Mouse (Mus musculus): ENCODE measurements around the gene Apex2. TPM values are rescaled to one million over a fixed set of nuclear protein-coding genes. Genes with fewer than 3 reads are reported as not detected.

Gene Apex2
- polyA plus RNA-seq, 1 experiment = 22.2 TPM

DNA sequence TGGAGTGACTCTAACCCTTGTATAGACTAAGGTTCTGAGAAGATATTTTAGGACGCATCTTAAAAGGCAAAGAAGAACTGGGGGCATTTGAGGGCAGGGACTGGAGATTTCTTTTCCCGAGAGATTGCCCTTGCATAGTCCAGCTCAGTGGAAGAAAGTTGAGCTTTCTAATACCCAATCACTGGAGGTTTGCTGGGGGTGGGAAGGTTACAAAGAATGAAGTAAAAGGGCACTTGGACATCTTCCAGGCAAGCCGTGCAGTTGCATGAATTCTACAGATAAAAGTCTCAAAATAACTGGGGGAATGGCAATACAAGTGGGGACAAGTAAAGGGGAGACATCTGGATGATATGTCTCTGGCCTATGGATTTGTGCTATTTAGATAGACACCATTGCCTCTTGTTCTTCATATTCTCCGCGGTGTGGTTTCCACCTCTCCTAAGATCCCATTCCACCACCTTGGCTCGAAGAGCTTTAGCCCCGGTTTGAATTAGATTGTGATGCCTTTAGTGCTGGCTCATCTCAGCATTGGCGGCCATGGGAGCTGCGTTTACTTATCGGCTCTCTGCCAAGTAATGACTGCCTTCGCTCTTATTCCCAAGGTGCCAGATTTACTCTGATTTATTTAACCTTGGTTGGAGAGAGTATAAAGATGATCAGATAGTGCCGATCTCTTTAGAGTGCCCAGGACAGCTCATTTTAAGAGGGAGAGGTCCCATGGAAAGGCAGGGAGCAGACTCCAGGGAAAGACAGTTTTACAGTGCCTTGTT lies 3.8 kb upstream of the Apex2 start:
- H3K9ac ChIP-seq (ENCODE audit: low read depth, poor library complexity, severe bottlenecking) = no peak overlapping the region
- H3K9me3 ChIP-seq (replicated peaks; ENCODE audit: control insufficient read depth, insufficient read depth, low read length, poor library complexity, severe bottlenecking) = no peaks in the 10 kb centered on the region
- no peak overlapping the region for H3K27ac ChIP-seq (ENCODE audit: insufficient read depth, low read length)
- H3K4me3 ChIP-seq (ENCODE audit: low read depth, low read length) = no peak overlapping the region
- no peaks in the 10 kb centered on the region for H3K27me3 ChIP-seq (ENCODE audit: control insufficient read depth, insufficient read depth, low read length, poor library complexity, severe bottlenecking)
- H3K4me1 ChIP-seq (ENCODE audit: control insufficient read depth, insufficient read depth, low read length) = peaks cover 2% of the 10 kb centered on the region
- H3K36me3 ChIP-seq (ENCODE audit: control insufficient read depth, insufficient read depth, low read length, poor library complexity, severe bottlenecking) = no peaks in the 10 kb centered on the region
- TF ChIP-seq CTCF (IDR thresholded peaks at IDR 0.05; ENCODE audit: low read depth, low read length) (no peak), EP300 (IDR thresholded peaks at IDR 0.05; ENCODE audit: insufficient read depth, low read depth, low read length) (no peak), POLR2A (IDR thresholded peaks at IDR 0.05; ENCODE audit: insufficient read depth, low read length) (no peak)

- Histone ChIP-seq H3K27ac (ENCODE audit: insufficient read depth, low read length) (peak within 1 kb of the TSS; percentile 93), H3K4me1 (ENCODE audit: control insufficient read depth, insufficient read depth, low read length) (peaks cover 2% of the 10 kb centered on the region), H3K9me3 (replicated peaks; ENCODE audit: control insufficient read depth, insufficient read depth, low read length, poor library complexity, severe bottlenecking) (no peaks in the 10 kb centered on the region), H3K4me3 (ENCODE audit: low read depth, low read length) (peak within 1 kb of the TSS; percentile 93), H3K9ac (ENCODE audit: low read depth, poor library complexity, severe bottlenecking) (peak within 1 kb of the TSS; percentile 67), H3K27me3 (ENCODE audit: control insufficient read depth, insufficient read depth, low read length, poor library complexity, severe bottlenecking) (no peaks in the 10 kb centered on the region), H3K36me3 (ENCODE audit: control insufficient read depth, insufficient read depth, low read length, poor library complexity, severe bottlenecking) (peaks cover 15% of the 10 kb centered on the region)
- TF ChIP-seq POLR2A (IDR thresholded peaks at IDR 0.05; ENCODE audit: insufficient read depth, low read length) (peak; percentile 17), CTCF (IDR thresholded peaks at IDR 0.05; ENCODE audit: low read depth, low read length) (peak; percentile 42), EP300 (IDR thresholded peaks at IDR 0.05; ENCODE audit: insufficient read depth, low read depth, low read length) (no peak)
Observed at GRCm38 (mm10) chrX:150588023-150588764, 1.5 kb downstream of the Apex2 start, which contains the start of gene Pfkfb1. Gene Pfkfb1 (plus strand): TSS chrX:150588229.

GRCm38 (mm10) chrX:150585116-150585515 lies 4.6 kb downstream of the Apex2 start:
- Histone ChIP-seq H3K36me3 (ENCODE audit: control insufficient read depth, insufficient read depth, low read length, poor library complexity, severe bottlenecking) (peaks cover 15% of the 10 kb centered on the region), H3K27ac (ENCODE audit: insufficient read depth, low read length) (no peak overlapping the region)
- TF ChIP-seq POLR2A (IDR thresholded peaks at IDR 0.05; ENCODE audit: insufficient read depth, low read length) = no peak
- no peak for TF ChIP-seq EP300 (IDR thresholded peaks at IDR 0.05; ENCODE audit: insufficient read depth, low read depth, low read length)

DNA sequence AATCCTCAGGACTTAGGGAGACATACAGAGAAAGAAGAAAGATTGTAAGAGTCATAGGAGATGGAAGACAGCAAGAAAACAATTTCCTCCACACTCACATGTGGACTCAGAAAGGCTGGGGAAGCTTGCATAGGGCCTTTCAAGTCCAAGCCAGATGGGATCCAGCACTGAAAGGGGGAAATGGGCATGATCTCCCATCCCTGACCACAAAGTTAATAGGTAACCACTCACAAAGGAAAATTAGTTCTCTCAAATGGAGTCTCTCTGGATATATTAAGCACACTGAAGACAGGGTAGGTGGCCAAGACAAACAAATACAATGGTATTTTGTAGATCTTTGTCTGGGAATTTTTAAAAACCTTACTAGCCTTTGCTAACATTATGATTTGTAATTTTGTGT lies 7.7 kb downstream of the Apex2 start:
- Histone ChIP-seq H3K27ac (ENCODE audit: insufficient read depth, low read length) (no peak overlapping the region), H3K27me3 (ENCODE audit: control insufficient read depth, insufficient read depth, low read length, poor library complexity, severe bottlenecking) (no peaks in the 10 kb centered on the region), H3K36me3 (ENCODE audit: control insufficient read depth, insufficient read depth, low read length, poor library complexity, severe bottlenecking) (peaks cover 15% of the 10 kb centered on the region), H3K4me3 (ENCODE audit: low read depth, low read length) (no peak overlapping the region), H3K4me1 (ENCODE audit: control insufficient read depth, insufficient read depth, low read length) (no peaks in the 10 kb centered on the region), H3K9ac (ENCODE audit: low read depth, poor library complexity, severe bottlenecking) (no peak overlapping the region), H3K9me3 (replicated peaks; ENCODE audit: control insufficient read depth, insufficient read depth, low read length, poor library complexity, severe bottlenecking) (no peaks in the 10 kb centered on the region)
- TF ChIP-seq POLR2A (IDR thresholded peaks at IDR 0.05; ENCODE audit: insufficient read depth, low read length) = no peak
- no peak for TF ChIP-seq CTCF (IDR thresholded peaks at IDR 0.05; ENCODE audit: low read depth, low read length)
- no peak for TF ChIP-seq EP300 (IDR thresholded peaks at IDR 0.05; ENCODE audit: insufficient read depth, low read depth, low read length)

More at GRCm38 (mm10) chrX:150585116-150585515, 4.6 kb downstream of the Apex2 start:
- no peak overlapping the region for H3K9ac ChIP-seq (ENCODE audit: low read depth, poor library complexity, severe bottlenecking)
- H3K4me1 ChIP-seq (ENCODE audit: control insufficient read depth, insufficient read depth, low read length) = peaks cover 2% of the 10 kb centered on the region
- no peaks in the 10 kb centered on the region for H3K27me3 ChIP-seq (ENCODE audit: control insufficient read depth, insufficient read depth, low read length, poor library complexity, severe bottlenecking)
- H3K4me3 ChIP-seq (ENCODE audit: low read depth, low read length) = no peak overlapping the region
- H3K9me3 ChIP-seq (replicated peaks; ENCODE audit: control insufficient read depth, insufficient read depth, low read length, poor library complexity, severe bottlenecking) = no peaks in the 10 kb centered on the region

DNA sequence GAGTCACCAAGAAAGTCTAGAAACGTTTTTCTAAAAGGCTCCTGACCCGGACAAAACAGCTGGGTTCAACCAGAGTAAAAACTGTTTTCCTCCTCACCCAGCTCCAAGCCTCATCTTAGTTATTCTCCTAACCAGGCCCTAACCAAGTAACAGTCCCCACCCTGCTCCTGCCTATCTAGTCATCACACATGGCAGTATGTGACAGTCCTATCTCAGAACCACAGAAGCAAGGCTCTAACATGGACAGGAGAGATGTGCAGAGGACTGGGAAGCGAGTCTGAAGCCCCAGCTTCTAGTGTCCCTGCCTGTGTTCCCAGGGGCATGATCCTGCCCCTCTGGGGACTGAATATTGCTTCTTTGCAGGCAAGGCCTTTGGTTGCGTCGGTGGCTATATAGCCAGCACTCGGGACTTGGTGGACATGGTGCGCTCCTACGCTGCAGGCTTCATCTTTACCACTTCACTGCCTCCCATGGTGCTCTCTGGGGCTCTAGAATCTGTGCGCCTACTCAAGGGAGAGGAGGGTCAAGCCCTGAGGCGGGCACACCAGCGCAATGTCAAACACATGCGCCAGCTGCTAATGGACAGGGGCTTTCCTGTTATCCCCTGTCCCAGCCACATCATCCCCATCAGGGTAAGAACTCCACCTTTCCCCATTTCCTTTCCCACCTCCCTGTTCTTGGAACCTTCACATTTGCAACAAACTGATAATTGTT lies 24.9 kb downstream of the Apex2 start:
- no peak overlapping the region for H3K9ac ChIP-seq (ENCODE audit: low read depth, poor library complexity, severe bottlenecking)
- H3K36me3 ChIP-seq (ENCODE audit: control insufficient read depth, insufficient read depth, low read length, poor library complexity, severe bottlenecking) = no peaks in the 10 kb centered on the region
- no peaks in the 10 kb centered on the region for H3K9me3 ChIP-seq (replicated peaks; ENCODE audit: control insufficient read depth, insufficient read depth, low read length, poor library complexity, severe bottlenecking)
- no peak for TF ChIP-seq POLR2A (IDR thresholded peaks at IDR 0.05; ENCODE audit: insufficient read depth, low read length)
- no peak overlapping the region for H3K4me3 ChIP-seq (ENCODE audit: low read depth, low read length)
- no peaks in the 10 kb centered on the region for H3K4me1 ChIP-seq (ENCODE audit: control insufficient read depth, insufficient read depth, low read length)
- no peak overlapping the region for H3K27ac ChIP-seq (ENCODE audit: insufficient read depth, low read length)
- H3K27me3 ChIP-seq (ENCODE audit: control insufficient read depth, insufficient read depth, low read length, poor library complexity, severe bottlenecking) = no peaks in the 10 kb centered on the region
